Mouse (Mus musculus): ENCODE data around the gene Kpna6.

GRCm38 (mm10) chr4:129696158-129696985 lies 23.8 kb upstream of the Kpna6 start, which contains the start of gene Tmem39b:
- no peak for TF ChIP-seq CTCF (IDR thresholded peaks at IDR 0.05; ENCODE audit: low read depth)
- no peak for TF ChIP-seq EP300 (IDR thresholded peaks at IDR 0.05; ENCODE audit: low read depth)
